Mouse (Mus musculus) brain, embryonic 14.5 days (tissue): ENCODE measurements around the gene Gm42715.

Source experiments
- CTCF ChIP-seq: fragments of 200-500 bp; IDR thresholded peaks from 2 replicates; pipeline ENCODE4 v1.5.1; 2012; ENCODE audit warnings: inconsistent platforms, mild to moderate bottlenecking, moderate library complexity, borderline replicate concordance; ENCODE audit not compliant: insufficient read depth, insufficient read length; ENCODE audit errors: extremely low read depth
- POLR2A ChIP-seq: fragments of 200-500 bp; IDR thresholded peaks from 2 replicates; pipeline ENCODE4 v1.6.1; 2012; ENCODE audit warnings: mild to moderate bottlenecking, inconsistent platforms, borderline replicate concordance; ENCODE audit not compliant: poor library complexity, insufficient read depth, insufficient read length, severe bottlenecking; ENCODE audit errors: extremely low read depth

- no peak for TF ChIP-seq CTCF
- TF ChIP-seq POLR2A = no peak
Measured at GRCm38 (mm10) chr7:127616336-127616735, 97.0 kb downstream of the Gm42715 start.
